ENCODE assay signal across 7 mouse cellular contexts in the genomic region with DNA sequence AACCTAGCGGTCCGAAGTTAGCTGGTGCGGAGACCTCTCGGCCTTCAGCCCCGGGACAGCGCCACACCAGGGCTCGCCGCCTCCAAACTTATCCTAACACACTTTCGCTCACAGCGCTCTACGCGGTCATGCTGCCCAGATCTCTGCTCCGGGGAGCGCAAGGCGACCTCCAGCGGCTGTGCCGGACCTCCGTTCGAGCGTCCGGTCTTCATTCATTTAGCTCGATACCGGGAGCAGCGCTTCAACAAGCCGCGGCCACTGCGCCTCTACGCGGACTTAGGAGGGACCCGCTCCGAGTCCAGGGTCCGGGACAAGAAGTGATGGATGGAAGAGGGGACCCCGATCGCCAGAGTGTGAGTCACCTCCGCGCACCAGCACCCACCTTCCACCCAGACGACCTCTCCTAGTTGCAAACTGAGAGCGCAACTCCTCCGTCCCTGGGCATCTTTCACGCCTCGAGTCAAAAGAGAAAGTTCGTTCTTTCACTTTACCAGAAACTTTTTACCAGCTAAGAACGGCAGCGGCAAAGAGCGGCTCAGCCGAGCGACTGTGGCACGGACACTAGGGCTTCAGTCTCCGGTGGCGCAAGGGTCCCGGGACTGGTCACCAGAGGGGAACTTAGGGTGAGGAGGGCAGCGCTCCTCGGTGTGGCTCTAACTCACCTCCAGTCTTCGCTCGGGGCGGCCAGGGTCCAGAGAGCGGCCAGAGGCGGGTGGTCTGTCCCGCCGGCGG. TPM values are rescaled to one million over a fixed set of nuclear protein-coding genes. Genes with fewer than 3 reads are reported as not detected.
DNase-seq lines count a peak whose midpoint lies in the region; ATAC-seq and TF ChIP-seq lines count a peak whose summit lies in the region.

No protein-coding gene starts in this region.

- H3K36me3 ChIP-seq in hindbrain, embryonic 15.5 days, result no peaks in the 10 kb centered on the region
- no peaks in the 10 kb centered on the region for H3K36me3 ChIP-seq in limb, embryonic 14.5 days (ENCODE audit: control insufficient read depth, insufficient read depth, low read length)
- no peaks in the 10 kb centered on the region for H3K36me3 ChIP-seq in midbrain, embryonic 13.5 days
- no peaks in the 10 kb centered on the region for H3K36me3 ChIP-seq in stomach, embryonic 14.5 days (ENCODE audit: control insufficient read depth, insufficient read depth, low read length)

- peak overlapping the region; percentile 93 for H3K4me2 ChIP-seq in hindbrain, embryonic 15.5 days
- peak overlapping the region; percentile 100 for H3K4me2 ChIP-seq in limb, embryonic 14.5 days (replicated peaks; ENCODE audit: low read depth, low read length, severe bottlenecking)
- H3K4me2 ChIP-seq in midbrain, embryonic 13.5 days (replicated peaks), result peak overlapping the region; percentile 92
- peak overlapping the region; percentile 98 for H3K4me2 ChIP-seq in stomach, embryonic 14.5 days (replicated peaks; ENCODE audit: low read depth, low read length)

- peak overlapping the region; percentile 24 for H3K9ac ChIP-seq in hindbrain, embryonic 15.5 days
- peak overlapping the region; percentile 58 for H3K9ac ChIP-seq in limb, embryonic 14.5 days (ENCODE audit: low read depth, low read length, severe bottlenecking)
- H3K9ac ChIP-seq in midbrain, embryonic 13.5 days (replicated peaks), result peak overlapping the region; percentile 62
- peak overlapping the region; percentile 36; the same call in 1 of the 2 replicates for H3K9ac ChIP-seq in stomach, embryonic 14.5 days (replicated peaks; ENCODE audit: low read depth, low read length)

- H3K9me3 ChIP-seq in hindbrain, embryonic 15.5 days, result no peaks in the 10 kb centered on the region
- no peaks in the 10 kb centered on the region for H3K9me3 ChIP-seq in limb, embryonic 14.5 days (ENCODE audit: control insufficient read depth, low read length)
- H3K9me3 ChIP-seq in midbrain, embryonic 13.5 days, result no peaks in the 10 kb centered on the region
- H3K9me3 ChIP-seq in stomach, embryonic 14.5 days (ENCODE audit: control insufficient read depth, low read depth, low read length), result no peaks in the 10 kb centered on the region

- under 1% methylated on average over 60 of the region's 61 CpGs for WGBS in hindbrain, embryonic 15.5 days
- WGBS in limb, embryonic 14.5 days, result under 1% methylated on average over 57 of the region's 61 CpGs
- WGBS in midbrain, embryonic 13.5 days, result 1% methylated on average over 61 of the region's 61 CpGs
- WGBS in stomach, embryonic 14.5 days, result under 1% methylated on average over 61 of the region's 61 CpGs

- DNase-seq in R1 (ENCODE audit: low read depth, low spot score), result peak; percentile 77
- peak; percentile 34 for DNase-seq in cerebellum, adult 9-10 months
- DNase-seq in gastrocnemius, adult 8-10 months (ENCODE audit: low spot score in 2 of 2), result peak; percentile 36 to 61
- peak; percentile 47 for DNase-seq in limb, embryonic 14.5 days (ENCODE audit: low spot score)

- peak overlapping the region; percentile 51 for H3K4me3 ChIP-seq in hindbrain, embryonic 15.5 days
- H3K4me3 ChIP-seq in limb, embryonic 14.5 days (replicated peaks; ENCODE audit: low read length), result peak overlapping the region; percentile 59
- H3K4me3 ChIP-seq in midbrain, embryonic 13.5 days (replicated peaks), result peak overlapping the region; percentile 51
- peak overlapping the region; percentile 49 for H3K4me3 ChIP-seq in stomach, embryonic 14.5 days (ENCODE audit: low read depth, low read length)

- TF ChIP-seq POLR2A in limb, embryonic 14.5 days (IDR thresholded peaks at IDR 0.05; ENCODE audit: borderline replicate concordance, extremely low read depth, insufficient read depth, insufficient read length), result no peak

- H3K27ac ChIP-seq in hindbrain, embryonic 15.5 days (replicated peaks), result no peak overlapping the region
- no peak overlapping the region for H3K27ac ChIP-seq in limb, embryonic 14.5 days (replicated peaks; ENCODE audit: low read depth, low read length)
- no peak overlapping the region for H3K27ac ChIP-seq in midbrain, embryonic 13.5 days
- H3K27ac ChIP-seq in stomach, embryonic 14.5 days (ENCODE audit: low read length), result peak overlapping the region; percentile 16; the same call in 1 of the 2 replicates

- peaks cover 75% of the 10 kb centered on the region for H3K27me3 ChIP-seq in hindbrain, embryonic 15.5 days
- peaks cover 41% of the 10 kb centered on the region for H3K27me3 ChIP-seq in limb, embryonic 14.5 days (ENCODE audit: control insufficient read depth, insufficient read depth, low read length)
- peaks cover 88% of the 10 kb centered on the region for H3K27me3 ChIP-seq in midbrain, embryonic 13.5 days
- H3K27me3 ChIP-seq in stomach, embryonic 14.5 days (ENCODE audit: control insufficient read depth, insufficient read depth, low read length), result peaks cover 3% of the 10 kb centered on the region; the same call in 1 of the 2 replicates

- ATAC-seq in hindbrain, embryonic 15.5 days (ENCODE audit: low FRiP score, low read depth), result peak; percentile 20; the same call in 1 of the 2 replicates
- ATAC-seq in limb, embryonic 14.5 days (ENCODE audit: low FRiP score, low read depth), result peak; percentile 7; the same call in 1 of the 2 replicates
- no peak; the same call in 1 of the 2 replicates for ATAC-seq in midbrain, embryonic 13.5 days
- ATAC-seq in stomach, embryonic 14.5 days (ENCODE audit: insufficient number of reproducible peaks, insufficient read depth, low FRiP score, low read depth), result no peak

- H3K4me1 ChIP-seq in hindbrain, embryonic 15.5 days (replicated peaks), result peaks cover 42% of the 10 kb centered on the region
- peaks cover 43% of the 10 kb centered on the region for H3K4me1 ChIP-seq in limb, embryonic 14.5 days (ENCODE audit: control insufficient read depth, insufficient read depth, low read length)
- H3K4me1 ChIP-seq in midbrain, embryonic 13.5 days (replicated peaks), result peaks cover 56% of the 10 kb centered on the region
- peaks cover 24% of the 10 kb centered on the region for H3K4me1 ChIP-seq in stomach, embryonic 14.5 days (ENCODE audit: control insufficient read depth, insufficient read depth, low read length)

RNA-seq across cellular contexts. Expression of gene Fam71a, which starts 18.0 kb away (rescaled TPM):
- total RNA-seq in gastrocnemius, adult 8-10 months (2022), result not detected
- polyA plus RNA-seq in hindbrain, embryonic 15.5 days (2015; fragmentation: Nextera tagmentation; extraction: Ambion mirVana), result not detected in 2 replicates
- not detected in 2 replicates for polyA plus RNA-seq in limb, embryonic 14.5 days (2012; rRNA removed)
- polyA plus RNA-seq in limb, embryonic 14.5 days (2014; fragmentation: Nextera tagmentation; extraction: Ambion mirVana), result not detected in 2 replicates
- not detected in 2 replicates for polyA plus RNA-seq in midbrain, embryonic 13.5 days (2015; fragmentation: Nextera tagmentation; extraction: Ambion mirVana)
- polyA plus RNA-seq in stomach, embryonic 14.5 days (2014; fragmentation: Nextera tagmentation; extraction: Ambion mirVana), result not detected in 2 replicates

RNA-seq across cellular contexts. Expression of gene Atf3, which starts 35.2 kb away (rescaled TPM):
- 10 to 100 TPM in 1 of 4 experiments, 1 to 10 TPM in 3; 1.9 to 19.3 (median 7.4) TPM for total RNA-seq in gastrocnemius, adult 8-10 months (2022)
- 0.73 and 1.8 TPM in 2 replicates for polyA plus RNA-seq in hindbrain, embryonic 15.5 days (2015; fragmentation: Nextera tagmentation; extraction: Ambion mirVana)
- 4.4 and 5.0 TPM in 2 replicates for polyA plus RNA-seq in limb, embryonic 14.5 days (2012; rRNA removed)
- polyA plus RNA-seq in limb, embryonic 14.5 days (2014; fragmentation: Nextera tagmentation; extraction: Ambion mirVana), result 5.6 and 5.9 TPM in 2 replicates
- 0.83 and 1.2 TPM in 2 replicates for polyA plus RNA-seq in midbrain, embryonic 13.5 days (2015; fragmentation: Nextera tagmentation; extraction: Ambion mirVana)
- polyA plus RNA-seq in stomach, embryonic 14.5 days (2014; fragmentation: Nextera tagmentation; extraction: Ambion mirVana), result 2.9 and 3.7 TPM in 2 replicates

Comparison
In these comparisons a context has a peak if more than half of its experiments do, and no peak if none do; other contexts are left out.
1. ATAC-seq: peak in hindbrain, embryonic 15.5 days (single experiment) and limb, embryonic 14.5 days (single experiment); none in midbrain, embryonic 13.5 days (single experiment) and stomach, embryonic 14.5 days (single experiment).
2. Peak in every context shown above with its lines, with median percentiles within 50 percentile points of each other: DNase-seq, H3K4me2 ChIP-seq, H3K4me3 ChIP-seq and H3K9ac ChIP-seq.